Mouse (Mus musculus): ENCODE measurements around the gene Ifitm10. TPM values are rescaled to one million over a fixed set of nuclear protein-coding genes. Genes with fewer than 3 reads are reported as not detected.
"Not testable (repeated sequence)": the region's sequence is repeated elsewhere in the genome, so short reads cannot be mapped to it uniquely, and the experiment has no call there.

Gene Ifitm10
- total RNA-seq, 4 experiments from 2014 or later = 2.7 to 7.8 (median 5.3) TPM

- DNase-seq = no peak
These were observed 12.8 kb downstream of the Ifitm10 start for GRCm38 (mm10) chr7:142360743-142361142.

- no peak for DNase-seq
These were observed 14.4 kb downstream of the Ifitm10 start for GRCm38 (mm10) chr7:142359129-142359528.

GRCm38 (mm10) chr7:142357566-142357965, 16.0 kb downstream of the Ifitm10 start:
- DNase-seq = no peak

- DNase-seq = no peak
These were observed 18.8 kb downstream of the Ifitm10 start for GRCm38 (mm10) chr7:142354661-142355233.

GRCm38 (mm10) chr7:142353854-142354253, 19.7 kb downstream of the Ifitm10 start:
- no peak for DNase-seq

- no peak for DNase-seq
These were observed 22.0 kb downstream of the Ifitm10 start for GRCm38 (mm10) chr7:142351569-142351968.

- no peak for DNase-seq
These were observed 24.1 kb downstream of the Ifitm10 start for GRCm38 (mm10) chr7:142349308-142349961.

GRCm38 (mm10) chr7:142347542-142347941, 26.0 kb downstream of the Ifitm10 start:
- no peak for DNase-seq

GRCm38 (mm10) chr7:142342247-142342640, 31.3 kb downstream of the Ifitm10 start:
- DNase-seq = no peak

GRCm38 (mm10) chr7:142341564-142342246, 31.8 kb downstream of the Ifitm10 start:
- DNase-seq = no peak

GRCm38 (mm10) chr7:142340269-142340970, 33.1 kb downstream of the Ifitm10 start:
- no peak for DNase-seq

- no peak for DNase-seq
These were observed 38.4 kb downstream of the Ifitm10 start for GRCm38 (mm10) chr7:142335151-142335550.

- DNase-seq = peak; percentile 61
These were observed 39.3 kb downstream of the Ifitm10 start for GRCm38 (mm10) chr7:142334246-142334645.

- not testable (repeated sequence) for DNase-seq
These were observed 40.8 kb downstream of the Ifitm10 start for GRCm38 (mm10) chr7:142332741-142333140.

- DNase-seq = no peak
These were observed 42.3 kb downstream of the Ifitm10 start for GRCm38 (mm10) chr7:142331281-142331680.

GRCm38 (mm10) chr7:142330271-142330724, 43.3 kb downstream of the Ifitm10 start:
- peak; percentile 47 for DNase-seq

- no peak for DNase-seq
These were observed 45.0 kb downstream of the Ifitm10 start for GRCm38 (mm10) chr7:142328507-142328906.

GRCm38 (mm10) chr7:142326714-142327445, 46.7 kb downstream of the Ifitm10 start:
- DNase-seq = peak; percentile 39

GRCm38 (mm10) chr7:142323396-142324117, 50.0 kb downstream of the Ifitm10 start:
- no peak for DNase-seq

- no peak for DNase-seq
These were observed 50.9 kb downstream of the Ifitm10 start for GRCm38 (mm10) chr7:142322641-142323040.

GRCm38 (mm10) chr7:142321637-142322306, 51.8 kb downstream of the Ifitm10 start:
- DNase-seq = not testable (repeated sequence)

Data from adrenal gland, adult 8-10 months (tissue).